Mouse (Mus musculus): ENCODE measurements at regions not wholly inside any gene's neighbourhood (a gene's known extent, or its start where the extent isn't known, plus 50 kb on each side); places are given as distances from the start of the nearest gene placed in this dataset.

DNA sequence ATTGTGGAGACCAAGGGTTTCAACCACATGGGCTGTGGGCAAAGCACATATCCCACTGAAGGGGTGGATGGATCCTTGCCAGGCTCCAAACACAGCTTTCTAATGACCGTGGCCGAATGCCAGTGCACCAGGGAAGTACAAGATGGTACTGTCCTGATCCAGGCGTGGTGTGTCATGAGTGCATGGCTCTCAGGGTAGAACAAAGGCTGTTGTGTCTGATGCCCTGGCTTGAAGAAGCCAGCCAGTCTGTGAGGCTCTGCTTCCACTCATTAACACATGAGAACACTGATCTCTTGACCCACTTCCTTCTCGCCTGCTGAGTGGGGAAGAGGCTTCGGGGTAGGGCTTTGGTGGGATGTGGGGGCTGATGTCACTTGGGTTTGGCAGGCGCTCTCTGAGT, 330.7 kb downstream of the Med13l start:
- H3K36me3 ChIP-seq (ENCODE audit: control insufficient read depth, insufficient read depth, low read length): no peaks in the 10 kb centered on the region
- no peak overlapping the region for H3K9ac ChIP-seq (ENCODE audit: low read depth, low read length)
- peaks cover 10% of the 10 kb centered on the region; the same call in 1 of the 2 replicates for H3K4me1 ChIP-seq (ENCODE audit: control insufficient read depth, insufficient read depth, low read length)
- no peaks in the 10 kb centered on the region for H3K9me3 ChIP-seq (ENCODE audit: control insufficient read depth, low read length)
- ATAC-seq (ENCODE audit: low read depth) (peak; percentile 91), DNase-seq (ENCODE audit: low spot score) (peak; percentile 88)
- H3K27me3 ChIP-seq (replicated peaks; ENCODE audit: control insufficient read depth, insufficient read depth, low read length): no peaks in the 10 kb centered on the region
- 28% methylated on average over 6 of the region's 6 CpGs for WGBS
- no peak overlapping the region for H3K4me3 ChIP-seq (ENCODE audit: low read depth, low read length)
- H3K4me2 ChIP-seq (ENCODE audit: low read depth, low read length): no peak overlapping the region
- H3K27ac ChIP-seq (replicated peaks; ENCODE audit: low read depth, low read length): peak overlapping the region; percentile 69

DNA sequence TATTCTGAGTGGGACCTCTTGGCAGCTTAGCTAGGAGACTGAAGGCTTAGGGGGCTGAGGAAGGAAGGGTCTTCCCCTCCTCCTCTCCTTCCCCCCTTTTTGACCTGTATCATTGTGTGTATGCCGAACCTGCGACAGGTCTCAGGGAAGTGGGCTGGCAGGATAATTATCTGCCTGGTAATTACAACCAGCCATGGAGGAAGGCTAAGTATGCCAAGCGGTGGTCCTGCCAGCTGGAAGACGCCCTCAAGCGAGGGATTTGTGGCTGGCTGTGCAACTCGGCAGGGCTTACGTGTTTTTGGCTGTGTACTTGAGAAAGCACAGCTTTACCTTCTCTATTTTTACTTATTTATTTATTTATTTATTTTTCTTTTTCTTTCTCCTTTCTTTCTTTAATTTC, 347.7 kb downstream of the Med13l start:
- H3K27ac ChIP-seq (replicated peaks; ENCODE audit: low read depth, low read length): no peak overlapping the region
- 30% methylated on average over 7 of the region's 7 CpGs for WGBS
- ATAC-seq (ENCODE audit: low read depth) (no peak), DNase-seq (ENCODE audit: low spot score) (peak; percentile 58)
- peaks cover 10% of the 10 kb centered on the region for H3K9me3 ChIP-seq (ENCODE audit: control insufficient read depth, low read length)
- H3K36me3 ChIP-seq (ENCODE audit: control insufficient read depth, insufficient read depth, low read length): no peaks in the 10 kb centered on the region
- no peaks in the 10 kb centered on the region for H3K4me1 ChIP-seq (ENCODE audit: control insufficient read depth, insufficient read depth, low read length)
- H3K27me3 ChIP-seq (replicated peaks; ENCODE audit: control insufficient read depth, insufficient read depth, low read length): no peaks in the 10 kb centered on the region
- no peak overlapping the region for H3K4me2 ChIP-seq (ENCODE audit: low read depth, low read length)
- H3K4me3 ChIP-seq (ENCODE audit: low read depth, low read length): no peak overlapping the region
- H3K9ac ChIP-seq (ENCODE audit: low read depth, low read length): no peak overlapping the region

DNA sequence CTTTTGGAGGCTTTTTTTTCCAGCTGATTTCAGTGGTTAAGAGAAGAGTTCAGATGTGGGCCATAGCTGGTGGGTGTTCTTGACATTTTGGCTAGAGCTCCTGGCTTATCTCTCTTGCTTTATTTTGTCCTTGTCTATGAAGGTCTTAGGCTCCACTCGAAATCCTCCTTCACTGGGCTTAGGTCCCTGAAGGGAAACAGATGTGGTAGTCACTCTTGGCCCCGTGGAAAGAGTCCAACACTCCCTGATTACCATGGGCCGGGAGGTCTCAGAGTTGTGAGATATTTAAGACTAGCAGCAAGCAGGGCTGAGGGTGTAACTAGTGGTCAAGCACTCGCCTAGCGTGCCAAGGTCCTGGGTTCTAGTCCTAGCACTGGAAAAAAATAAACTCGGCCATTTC, 349.3 kb downstream of the Med13l start:
- no peak overlapping the region for H3K27ac ChIP-seq (replicated peaks; ENCODE audit: low read depth, low read length)
- no peak overlapping the region for H3K4me2 ChIP-seq (ENCODE audit: low read depth, low read length)
- H3K27me3 ChIP-seq (replicated peaks; ENCODE audit: control insufficient read depth, insufficient read depth, low read length): no peaks in the 10 kb centered on the region
- H3K4me1 ChIP-seq (ENCODE audit: control insufficient read depth, insufficient read depth, low read length): no peaks in the 10 kb centered on the region
- no peaks in the 10 kb centered on the region for H3K36me3 ChIP-seq (ENCODE audit: control insufficient read depth, insufficient read depth, low read length)
- no peak overlapping the region for H3K4me3 ChIP-seq (ENCODE audit: low read depth, low read length)
- DNase-seq (ENCODE audit: low spot score) (no peak), ATAC-seq (ENCODE audit: low read depth) (no peak)
- no peaks in the 10 kb centered on the region for H3K9me3 ChIP-seq (ENCODE audit: control insufficient read depth, low read length)
- 73% methylated on average over 6 of the region's 6 CpGs for WGBS
- H3K9ac ChIP-seq (ENCODE audit: low read depth, low read length): no peak overlapping the region

DNA sequence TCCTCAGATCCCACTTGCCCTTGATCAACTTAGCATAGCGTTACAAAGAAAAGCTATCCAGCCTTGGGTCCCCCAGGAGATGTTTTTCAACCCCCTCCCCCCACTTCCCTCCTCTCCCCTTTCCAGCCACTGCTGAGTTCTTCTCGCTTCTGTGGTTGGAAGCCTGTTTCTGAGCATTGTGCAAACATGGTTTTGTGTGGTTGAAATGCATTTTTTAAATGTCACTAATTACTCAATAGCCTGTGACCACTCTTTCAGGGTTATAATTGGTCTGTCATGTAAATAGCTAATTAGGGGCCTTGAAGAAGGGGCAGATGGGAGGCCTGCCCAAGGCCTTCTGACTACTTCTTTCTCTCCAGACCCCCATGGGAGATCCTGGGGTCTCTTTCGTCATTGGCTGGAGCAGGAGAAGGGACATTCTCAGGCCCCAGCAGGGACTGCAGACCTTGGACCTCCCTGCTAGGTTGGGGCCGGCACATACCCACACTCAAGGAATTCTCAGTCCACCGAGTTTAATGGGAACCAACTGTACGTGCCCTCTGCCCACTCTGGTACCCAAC, 353.8 kb downstream of the Med13l start:
- WGBS: 50% methylated on average over 6 of the region's 6 CpGs
- Histone ChIP-seq H3K4me3 (ENCODE audit: low read depth, low read length) (no peak overlapping the region), H3K9ac (ENCODE audit: low read depth, low read length) (no peak overlapping the region), H3K4me1 (ENCODE audit: control insufficient read depth, insufficient read depth, low read length) (no peaks in the 10 kb centered on the region), H3K4me2 (ENCODE audit: low read depth, low read length) (no peak overlapping the region), H3K27me3 (replicated peaks; ENCODE audit: control insufficient read depth, insufficient read depth, low read length) (no peaks in the 10 kb centered on the region), H3K27ac (replicated peaks; ENCODE audit: low read depth, low read length) (no peak overlapping the region), H3K36me3 (ENCODE audit: control insufficient read depth, insufficient read depth, low read length) (no peaks in the 10 kb centered on the region), H3K9me3 (ENCODE audit: control insufficient read depth, low read length) (no peaks in the 10 kb centered on the region)
- DNase-seq (ENCODE audit: low spot score) (no peak), ATAC-seq (ENCODE audit: low read depth) (no peak)

DNA sequence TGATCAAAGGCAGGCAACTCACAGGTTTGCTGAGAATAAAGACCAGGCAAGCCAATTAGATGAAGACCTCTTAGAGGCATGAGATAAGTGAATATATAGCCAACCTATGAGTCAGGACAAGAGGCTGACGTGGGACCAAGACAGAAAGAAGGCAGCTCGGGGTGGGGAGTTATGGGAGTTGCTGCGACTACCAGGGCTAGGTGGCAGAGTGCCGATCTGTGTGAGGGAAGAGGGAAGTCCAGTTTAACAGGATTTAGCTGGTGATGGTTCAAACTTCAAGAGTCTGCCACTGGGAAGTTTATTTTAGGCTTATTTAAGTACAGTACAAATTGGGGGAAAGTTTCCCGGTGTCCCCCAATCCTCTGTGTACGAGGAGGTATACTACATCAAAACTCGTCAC, 362.9 kb downstream of the Med13l start:
- H3K9me3 ChIP-seq (ENCODE audit: control insufficient read depth, low read length): no peaks in the 10 kb centered on the region
- no peaks in the 10 kb centered on the region for H3K36me3 ChIP-seq (ENCODE audit: control insufficient read depth, insufficient read depth, low read length)
- no peak overlapping the region for H3K27ac ChIP-seq (replicated peaks; ENCODE audit: low read depth, low read length)
- no peak overlapping the region for H3K4me3 ChIP-seq (ENCODE audit: low read depth, low read length)
- H3K4me1 ChIP-seq (ENCODE audit: control insufficient read depth, insufficient read depth, low read length): no peaks in the 10 kb centered on the region
- no peaks in the 10 kb centered on the region for H3K27me3 ChIP-seq (replicated peaks; ENCODE audit: control insufficient read depth, insufficient read depth, low read length)
- 82% methylated on average over 7 of the region's 7 CpGs for WGBS
- no peak overlapping the region for H3K9ac ChIP-seq (ENCODE audit: low read depth, low read length)
- no peak for DNase-seq (ENCODE audit: low spot score)
- no peak overlapping the region for H3K4me2 ChIP-seq (ENCODE audit: low read depth, low read length)
- ATAC-seq (ENCODE audit: low read depth): no peak

DNA sequence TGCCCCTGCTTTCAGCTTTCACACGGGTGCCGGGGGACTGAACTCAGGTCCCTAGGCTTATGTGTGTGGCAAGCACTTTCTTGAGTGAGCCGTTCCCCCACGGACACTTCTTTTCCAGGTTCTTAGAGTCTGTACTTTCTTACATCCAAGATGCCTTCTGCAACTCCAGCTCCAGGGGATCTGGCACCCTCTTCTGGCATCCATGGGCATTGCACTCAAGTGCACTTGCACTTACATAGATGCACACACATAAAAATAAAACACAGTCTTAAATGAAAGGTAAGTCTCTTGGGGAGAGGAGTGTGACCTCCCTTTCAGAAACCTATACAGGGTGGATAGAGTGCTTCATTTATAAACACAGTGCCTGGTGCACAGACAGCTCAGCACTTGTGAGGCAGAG, 368.6 kb downstream of the Med13l start:
- Histone ChIP-seq H3K36me3 (ENCODE audit: control insufficient read depth, insufficient read depth, low read length) (no peaks in the 10 kb centered on the region), H3K4me1 (ENCODE audit: control insufficient read depth, insufficient read depth, low read length) (no peaks in the 10 kb centered on the region), H3K27ac (replicated peaks; ENCODE audit: low read depth, low read length) (no peak overlapping the region), H3K27me3 (replicated peaks; ENCODE audit: control insufficient read depth, insufficient read depth, low read length) (peaks cover 5% of the 10 kb centered on the region; the same call in 1 of the 2 replicates), H3K9ac (ENCODE audit: low read depth, low read length) (no peak overlapping the region), H3K4me2 (ENCODE audit: low read depth, low read length) (no peak overlapping the region), H3K4me3 (ENCODE audit: low read depth, low read length) (no peak overlapping the region), H3K9me3 (ENCODE audit: control insufficient read depth, low read length) (0 out of 2 replicates have a peak, but pooled peaks cover 3% of the 10 kb centered on the region)
- 98% methylated on average over 4 of the region's 4 CpGs for WGBS
- no peak for ATAC-seq (ENCODE audit: low read depth)
- DNase-seq (ENCODE audit: low spot score): no peak

DNA sequence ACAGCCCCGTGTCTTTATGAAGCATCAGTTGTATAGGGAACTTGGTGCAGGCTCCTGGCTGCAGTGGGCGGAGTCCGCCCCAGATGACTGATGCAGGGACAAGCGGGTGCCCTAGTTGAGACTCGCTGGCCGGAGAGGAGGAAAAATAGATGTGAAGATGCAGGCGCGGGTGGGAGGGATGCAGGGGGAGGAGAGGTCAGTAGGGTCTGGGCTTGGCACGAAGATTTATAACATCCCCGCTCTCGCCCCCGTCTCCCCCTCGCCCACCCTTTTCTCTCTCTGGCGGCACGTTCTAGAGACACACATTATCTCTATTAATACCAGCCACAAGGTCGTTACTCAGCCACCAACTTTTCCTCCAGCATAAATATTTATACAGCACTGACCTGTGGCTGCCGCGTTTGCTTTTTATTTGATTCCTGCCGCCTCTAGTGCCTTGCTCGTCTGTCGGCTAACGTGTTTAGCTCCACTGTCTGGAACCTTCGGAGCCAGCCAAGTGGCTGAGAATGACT, 369.6 kb downstream of the Med13l start:
- peak overlapping the region; percentile 40; the same call in 1 of the 2 replicates for H3K9ac ChIP-seq (ENCODE audit: low read depth, low read length)

DNA sequence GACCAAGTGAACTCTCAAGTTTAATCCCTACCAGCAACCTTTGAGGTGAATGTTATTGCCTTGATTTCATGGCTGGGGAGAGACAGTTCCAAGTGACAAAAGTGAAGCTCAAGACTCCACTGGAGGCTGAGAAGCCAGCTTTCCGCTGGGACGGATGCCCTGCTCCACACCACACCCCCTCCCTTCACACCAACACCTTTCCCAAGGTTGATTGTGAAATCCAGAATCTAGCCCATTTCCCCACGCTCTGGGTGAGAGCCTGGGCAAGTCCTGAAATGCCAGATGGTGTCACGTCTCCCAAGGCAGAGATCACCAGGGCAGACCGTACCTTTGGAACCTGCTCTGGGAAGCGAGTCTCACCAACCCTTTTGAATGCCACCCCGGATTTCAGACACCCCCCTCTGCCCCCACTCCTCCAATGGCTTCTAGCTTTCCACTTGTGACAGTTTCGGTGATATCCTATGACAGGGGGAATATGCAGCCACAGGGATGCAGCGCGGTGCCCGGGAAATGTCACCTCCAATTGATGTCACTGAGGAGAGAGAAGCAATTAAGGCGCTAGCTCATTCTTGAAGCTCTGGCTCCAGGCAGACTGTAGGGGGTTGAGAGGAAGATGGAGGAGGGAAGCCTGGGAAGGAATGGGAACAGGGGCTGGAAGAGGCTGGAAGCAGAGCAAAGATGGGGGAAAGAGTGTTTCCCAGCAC, 379.0 kb downstream of the Med13l start:
- Histone ChIP-seq H3K27me3 (replicated peaks; ENCODE audit: control insufficient read depth, insufficient read depth, low read length) (no peaks in the 10 kb centered on the region), H3K9ac (ENCODE audit: low read depth, low read length) (no peak overlapping the region), H3K4me2 (ENCODE audit: low read depth, low read length) (no peak overlapping the region), H3K4me1 (ENCODE audit: control insufficient read depth, insufficient read depth, low read length) (no peaks in the 10 kb centered on the region; the same call in 1 of the 2 replicates), H3K9me3 (ENCODE audit: control insufficient read depth, low read length) (no peaks in the 10 kb centered on the region), H3K4me3 (ENCODE audit: low read depth, low read length) (no peak overlapping the region), H3K27ac (replicated peaks; ENCODE audit: low read depth, low read length) (no peak overlapping the region), H3K36me3 (ENCODE audit: control insufficient read depth, insufficient read depth, low read length) (no peaks in the 10 kb centered on the region)
- DNase-seq (ENCODE audit: low spot score): peak; percentile 70
- 67% methylated on average over 12 of the region's 12 CpGs for WGBS
- ATAC-seq (ENCODE audit: low read depth): peak; percentile 57; the same call in 1 of the 2 replicates

More for the DNA sequence above, 369.6 kb downstream of the Med13l start:
- ATAC-seq (ENCODE audit: low read depth) (no peak), DNase-seq (ENCODE audit: low spot score) (no peak)
- no peaks in the 10 kb centered on the region for H3K4me1 ChIP-seq (ENCODE audit: control insufficient read depth, insufficient read depth, low read length)
- H3K4me3 ChIP-seq (ENCODE audit: low read depth, low read length): peak overlapping the region; percentile 30
- 5% methylated on average over 16 of the region's 23 CpGs for whole genome bisulfite sequencing
- H3K4me2 ChIP-seq (ENCODE audit: low read depth, low read length): peak overlapping the region; percentile 58
- peaks cover 5% of the 10 kb centered on the region; the same call in 1 of the 2 replicates for H3K27me3 ChIP-seq (replicated peaks; ENCODE audit: control insufficient read depth, insufficient read depth, low read length)
- no peaks in the 10 kb centered on the region for H3K36me3 ChIP-seq (ENCODE audit: control insufficient read depth, insufficient read depth, low read length)
- H3K9me3 ChIP-seq (ENCODE audit: control insufficient read depth, low read length): 0 out of 2 replicates have a peak, but pooled peaks cover 3% of the 10 kb centered on the region
- H3K27ac ChIP-seq (replicated peaks; ENCODE audit: low read depth, low read length): no peak overlapping the region

Data from embryonic facial prominence, embryonic 14.5 days (tissue).